Mouse (Mus musculus): ENCODE results near the gene Dtymk.

GRCm38 (mm10) chr1:93808871-93809270, 7.1 kb upstream of the Dtymk start:
- TF ChIP-seq GATA1 (IDR thresholded peaks at IDR 0.05; ENCODE audit: borderline replicate concordance, low read length) (no peak), FLI1 (IDR thresholded peaks at IDR 0.05; ENCODE audit: low read length) (no peak)
